Mouse (Mus musculus): ENCODE data around the gene Apeh. TPM values are rescaled to one million over a fixed set of nuclear protein-coding genes. Genes with fewer than 3 reads are reported as not detected.
A peak's percentile ranks its signal among the peaks of the same experiment; 100 is the strongest.
"Not testable (repeated sequence)": the region's sequence is repeated elsewhere in the genome, so short reads cannot be mapped to it uniquely, and the experiment has no call there.

Apeh gene
- polyA plus RNA-seq (2012; ENCODE audit: insufficient read depth, insufficient read length, missing spikeins) = 41.1 and 58.6 TPM in 2 replicates

GRCm38 (mm10) chr9:108094184-108094941 is at the start of gene Apeh:
Gene Apeh, minus strand, starts transcription at chr9:108094606.
- Histone ChIP-seq H3K4me1 (ENCODE audit: control insufficient read depth, insufficient read depth, insufficient read length, low read length) (no peaks in the 10 kb centered on the region; the same call in 1 of the 2 replicates), H3K4me3 (ENCODE audit: insufficient read depth, low read depth, low read length) (peak within 1 kb of the TSS; percentile 80), H3K27ac (replicated peaks; ENCODE audit: low read depth, low read length) (peak within 1 kb of the TSS; percentile 58; the same call in 1 of the 2 replicates)

- H3K4me1 ChIP-seq (ENCODE audit: control insufficient read depth, insufficient read depth, insufficient read length, low read length) = no peaks in the 10 kb centered on the region
- H3K4me3 ChIP-seq (ENCODE audit: insufficient read depth, low read depth, low read length) = no peak overlapping the region
- H3K27ac ChIP-seq (replicated peaks; ENCODE audit: low read depth, low read length) = no peak overlapping the region
Observed at GRCm38 (mm10) chr9:108143470-108143869, 49.1 kb upstream of the Apeh start.

GRCm38 (mm10) chr9:108141387-108141786 is 47.0 kb upstream of the Apeh start:
- H3K4me1 ChIP-seq (ENCODE audit: control insufficient read depth, insufficient read depth, insufficient read length, low read length) = no peaks in the 10 kb centered on the region
- H3K4me3 ChIP-seq (ENCODE audit: insufficient read depth, low read depth, low read length) = no peak overlapping the region
- H3K27ac ChIP-seq (replicated peaks; ENCODE audit: low read depth, low read length) = no peak overlapping the region

- Histone ChIP-seq H3K27ac (replicated peaks; ENCODE audit: low read depth, low read length) (no peak overlapping the region), H3K4me3 (ENCODE audit: insufficient read depth, low read depth, low read length) (no peak overlapping the region), H3K4me1 (ENCODE audit: control insufficient read depth, insufficient read depth, insufficient read length, low read length) (no peaks in the 10 kb centered on the region)
Observed at GRCm38 (mm10) chr9:108139963-108140695, 45.7 kb upstream of the Apeh start.

- no peak overlapping the region for H3K4me3 ChIP-seq (ENCODE audit: insufficient read depth, low read depth, low read length)
Observed at GRCm38 (mm10) chr9:108139169-108139962, 45.0 kb upstream of the Apeh start.

GRCm38 (mm10) chr9:108138118-108138517 is 43.7 kb upstream of the Apeh start:
- no peak overlapping the region for H3K27ac ChIP-seq (replicated peaks; ENCODE audit: low read depth, low read length)

More at GRCm38 (mm10) chr9:108139169-108139962, 45.0 kb upstream of the Apeh start:
- H3K4me1 ChIP-seq (ENCODE audit: control insufficient read depth, insufficient read depth, insufficient read length, low read length) = no peaks in the 10 kb centered on the region
- no peak overlapping the region for H3K27ac ChIP-seq (replicated peaks; ENCODE audit: low read depth, low read length)

GRCm38 (mm10) chr9:108137523-108137922 is 43.1 kb upstream of the Apeh start:
- no peak overlapping the region for H3K27ac ChIP-seq (replicated peaks; ENCODE audit: low read depth, low read length)
- H3K4me3 ChIP-seq (ENCODE audit: insufficient read depth, low read depth, low read length) = no peak overlapping the region
- no peaks in the 10 kb centered on the region for H3K4me1 ChIP-seq (ENCODE audit: control insufficient read depth, insufficient read depth, insufficient read length, low read length)

More at GRCm38 (mm10) chr9:108138118-108138517, 43.7 kb upstream of the Apeh start:
- Histone ChIP-seq H3K4me3 (ENCODE audit: insufficient read depth, low read depth, low read length) (no peak overlapping the region), H3K4me1 (ENCODE audit: control insufficient read depth, insufficient read depth, insufficient read length, low read length) (no peaks in the 10 kb centered on the region)

- H3K27ac ChIP-seq (replicated peaks; ENCODE audit: low read depth, low read length) = no peak overlapping the region
Observed at GRCm38 (mm10) chr9:108136930-108137462, 42.6 kb upstream of the Apeh start.

GRCm38 (mm10) chr9:108136225-108136624 is 41.8 kb upstream of the Apeh start:
- no peak overlapping the region for H3K27ac ChIP-seq (replicated peaks; ENCODE audit: low read depth, low read length)
- no peak overlapping the region for H3K4me3 ChIP-seq (ENCODE audit: insufficient read depth, low read depth, low read length)
- no peaks in the 10 kb centered on the region for H3K4me1 ChIP-seq (ENCODE audit: control insufficient read depth, insufficient read depth, insufficient read length, low read length)

More at GRCm38 (mm10) chr9:108136930-108137462, 42.6 kb upstream of the Apeh start:
- H3K4me3 ChIP-seq (ENCODE audit: insufficient read depth, low read depth, low read length) = no peak overlapping the region
- no peaks in the 10 kb centered on the region for H3K4me1 ChIP-seq (ENCODE audit: control insufficient read depth, insufficient read depth, insufficient read length, low read length)

GRCm38 (mm10) chr9:108135679-108136078 is 41.3 kb upstream of the Apeh start:
- not testable (repeated sequence) for H3K27ac ChIP-seq (replicated peaks; ENCODE audit: low read depth, low read length); H3K4me3 ChIP-seq (ENCODE audit: insufficient read depth, low read depth, low read length); H3K4me1 ChIP-seq (ENCODE audit: control insufficient read depth, insufficient read depth, insufficient read length, low read length)

GRCm38 (mm10) chr9:108133478-108133877 is 39.1 kb upstream of the Apeh start:
- no peaks in the 10 kb centered on the region for H3K4me1 ChIP-seq (ENCODE audit: control insufficient read depth, insufficient read depth, insufficient read length, low read length)
- H3K4me3 ChIP-seq (ENCODE audit: insufficient read depth, low read depth, low read length) = no peak overlapping the region
- H3K27ac ChIP-seq (replicated peaks; ENCODE audit: low read depth, low read length) = no peak overlapping the region

- no peaks in the 10 kb centered on the region for H3K4me1 ChIP-seq (ENCODE audit: control insufficient read depth, insufficient read depth, insufficient read length, low read length)
Observed at GRCm38 (mm10) chr9:108132373-108132772, 38.0 kb upstream of the Apeh start.

GRCm38 (mm10) chr9:108131502-108131901 is 37.1 kb upstream of the Apeh start:
- Histone ChIP-seq H3K27ac (replicated peaks; ENCODE audit: low read depth, low read length) (no peak overlapping the region), H3K4me3 (ENCODE audit: insufficient read depth, low read depth, low read length) (no peak overlapping the region), H3K4me1 (ENCODE audit: control insufficient read depth, insufficient read depth, insufficient read length, low read length) (no peaks in the 10 kb centered on the region)

More at GRCm38 (mm10) chr9:108132373-108132772, 38.0 kb upstream of the Apeh start:
- Histone ChIP-seq H3K27ac (replicated peaks; ENCODE audit: low read depth, low read length) (no peak overlapping the region), H3K4me3 (ENCODE audit: insufficient read depth, low read depth, low read length) (no peak overlapping the region)

- H3K27ac ChIP-seq (replicated peaks; ENCODE audit: low read depth, low read length) = no peak overlapping the region
- H3K4me3 ChIP-seq (ENCODE audit: insufficient read depth, low read depth, low read length) = no peak overlapping the region
- H3K4me1 ChIP-seq (ENCODE audit: control insufficient read depth, insufficient read depth, insufficient read length, low read length) = no peaks in the 10 kb centered on the region
Observed at GRCm38 (mm10) chr9:108129042-108129948, 34.9 kb upstream of the Apeh start.
